Mouse (Mus musculus): ENCODE data around the gene Vmn2r4.
"Not testable (repeated sequence)": the region's sequence is repeated elsewhere in the genome, so short reads cannot be mapped to it uniquely, and the experiment has no call there.

- not testable (repeated sequence) for TF ChIP-seq CTCF, EP300 (IDR thresholded peaks at IDR 0.05; ENCODE audit: low read depth)
Measured at GRCm38 (mm10) chr3:64428117-64428798, 13.1 kb upstream of the Vmn2r4 start.
